Mouse (Mus musculus) kidney, adult 2 months (tissue): ENCODE measurements around the gene Ccdc82. TPM values are rescaled to one million over a fixed set of nuclear protein-coding genes. Genes with fewer than 3 reads are reported as not detected.

Experiments
- DNase-seq: peaks from one replicate; pipeline ENCODE4 v3.0.0; 2021
- H3K27ac ChIP-seq: fragments of 200-500 bp; 2 replicates; pipeline ENCODE4 v1.5.1; 2012; ENCODE audit warnings: low read depth, low read length, control low read depth, inconsistent platforms; ENCODE audit not compliant: insufficient read depth
- H3K27me3 ChIP-seq: fragments of 200-500 bp; replicated peaks from 2 replicates; pipeline ENCODE4 v1.6.1; 2012; ENCODE audit warnings: mild to moderate bottlenecking, moderate library complexity, low read length, inconsistent platforms; ENCODE audit not compliant: control insufficient read depth, insufficient read depth
- H3K36me3 ChIP-seq: fragments of 200-500 bp; 2 replicates; pipeline ENCODE4 v1.6.1; 2012; ENCODE audit warnings: mild to moderate bottlenecking, moderate library complexity, low read length, inconsistent platforms; ENCODE audit not compliant: control insufficient read depth, insufficient read depth
- H3K4me1 ChIP-seq: fragments of 200-500 bp; 2 replicates; pipeline ENCODE4 v1.6.1; 2011; ENCODE audit warnings: low read length; ENCODE audit not compliant: control insufficient read depth, insufficient read depth
- H3K4me3 ChIP-seq: fragments of 200-500 bp; 2 replicates; pipeline ENCODE4 v1.5.1; 2011; ENCODE audit warnings: mild to moderate bottlenecking, low read depth, low read length, control low read depth; ENCODE audit not compliant: insufficient read depth
- CTCF ChIP-seq: fragments of 200-500 bp; conservative IDR thresholded peaks from 2 replicates; pipeline ENCODE4 v1.5.1; 2011; ENCODE audit warnings: low read depth, mild to moderate bottlenecking, control low read depth, low read length, moderate library complexity, mixed read lengths; ENCODE audit not compliant: insufficient read depth, insufficient read length
- POLR2A ChIP-seq: fragments of 200-500 bp; IDR thresholded peaks from one replicate; pipeline ENCODE4 v1.6.1; 2011; ENCODE audit warnings: low read depth, low read length, control low read depth
- WGBS: fragments of 180-500 bp; shearing (Covaris S2); methylation state at CpG from one replicate; pipeline ENCODE4 v1.1.7; 2018; 5-methylcytosine and 5-hydroxymethylcytosine counted together
- polyA plus RNA-seq: library from polyadenylated mRNA; depleted of rRNA; stranded (reverse); fragments of >200 nt; gene quantifications from 2 replicates; pipeline ENCODE4 v1.2.3, GENCODE M21; 2012

Ccdc82 gene
- polyA plus RNA-seq, 1 experiment: 6.7 TPM

DNA sequence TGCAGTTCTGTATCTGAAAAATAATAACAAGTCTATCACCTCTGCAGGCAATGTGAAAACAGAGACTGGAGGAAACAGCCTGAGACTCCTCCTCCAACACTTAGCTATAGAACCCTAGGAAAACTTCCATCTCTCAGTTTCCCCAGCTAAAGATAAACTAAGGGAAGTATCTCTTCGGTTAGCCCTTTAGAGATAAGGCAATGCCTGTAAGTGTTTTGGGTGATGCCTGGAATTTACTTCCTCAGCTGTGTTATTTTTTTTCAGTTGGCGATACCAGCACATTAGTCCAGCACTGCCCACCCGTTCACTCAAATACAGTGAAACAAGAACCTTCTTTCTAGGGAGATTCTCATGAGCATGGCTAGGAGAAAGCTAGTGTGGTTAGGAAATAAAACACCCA, 14.2 kb downstream of the Ccdc82 start:
- Histone ChIP-seq H3K27ac (no peak overlapping the region), H3K4me1 (no peaks in the 10 kb centered on the region)
- no peak for DNase-seq

DNA sequence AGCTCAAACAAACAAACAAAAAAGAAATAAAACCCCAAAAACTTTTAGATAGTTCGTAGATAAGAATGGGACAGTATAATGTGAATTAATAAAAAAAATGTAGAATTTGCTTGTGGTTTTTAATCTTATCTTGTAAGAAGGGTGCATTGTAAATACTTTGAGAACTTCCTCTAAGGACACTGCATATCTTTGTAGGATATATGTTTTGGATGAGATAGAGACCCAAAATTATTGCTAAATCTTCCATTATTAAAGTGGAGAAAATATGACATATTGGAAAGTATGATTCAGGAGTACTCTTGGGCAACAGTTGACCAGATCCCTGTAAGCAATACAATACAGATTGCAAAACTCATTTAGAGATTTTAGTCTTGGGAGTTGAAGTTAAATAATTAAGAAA, 26.5 kb downstream of the Ccdc82 start:
- H3K36me3 ChIP-seq: no peaks in the 10 kb centered on the region; the same call in 1 of the 2 replicates
- no peaks in the 10 kb centered on the region for H3K4me1 ChIP-seq
- no peak overlapping the region for H3K27ac ChIP-seq
- no peak overlapping the region for H3K4me3 ChIP-seq
- WGBS: 96% methylated on average over 1 of the region's 1 CpGs
- TF ChIP-seq POLR2A (no peak), CTCF (no peak)
- DNase-seq: no peak
- no peaks in the 10 kb centered on the region for H3K27me3 ChIP-seq

More for the DNA sequence above, 14.2 kb downstream of the Ccdc82 start:
- TF ChIP-seq CTCF: no peak
- TF ChIP-seq POLR2A: no peak
- Histone ChIP-seq H3K27me3 (no peaks in the 10 kb centered on the region), H3K36me3 (no peaks in the 10 kb centered on the region; the same call in 1 of the 2 replicates), H3K4me3 (no peak overlapping the region)
- 88% methylated on average over 3 of the region's 3 CpGs for WGBS

- Histone ChIP-seq H3K27me3 (no peaks in the 10 kb centered on the region), H3K4me3 (no peak overlapping the region), H3K4me1 (no peaks in the 10 kb centered on the region), H3K27ac (no peak overlapping the region), H3K36me3 (no peaks in the 10 kb centered on the region; the same call in 1 of the 2 replicates)
- TF ChIP-seq CTCF (no peak), POLR2A (no peak)
- DNase-seq: no peak
- 65% methylated on average over 2 of the region's 2 CpGs for WGBS
These were observed 40.7 kb downstream of the Ccdc82 start for GRCm38 (mm10) chr9:13287482-13287881.

DNA sequence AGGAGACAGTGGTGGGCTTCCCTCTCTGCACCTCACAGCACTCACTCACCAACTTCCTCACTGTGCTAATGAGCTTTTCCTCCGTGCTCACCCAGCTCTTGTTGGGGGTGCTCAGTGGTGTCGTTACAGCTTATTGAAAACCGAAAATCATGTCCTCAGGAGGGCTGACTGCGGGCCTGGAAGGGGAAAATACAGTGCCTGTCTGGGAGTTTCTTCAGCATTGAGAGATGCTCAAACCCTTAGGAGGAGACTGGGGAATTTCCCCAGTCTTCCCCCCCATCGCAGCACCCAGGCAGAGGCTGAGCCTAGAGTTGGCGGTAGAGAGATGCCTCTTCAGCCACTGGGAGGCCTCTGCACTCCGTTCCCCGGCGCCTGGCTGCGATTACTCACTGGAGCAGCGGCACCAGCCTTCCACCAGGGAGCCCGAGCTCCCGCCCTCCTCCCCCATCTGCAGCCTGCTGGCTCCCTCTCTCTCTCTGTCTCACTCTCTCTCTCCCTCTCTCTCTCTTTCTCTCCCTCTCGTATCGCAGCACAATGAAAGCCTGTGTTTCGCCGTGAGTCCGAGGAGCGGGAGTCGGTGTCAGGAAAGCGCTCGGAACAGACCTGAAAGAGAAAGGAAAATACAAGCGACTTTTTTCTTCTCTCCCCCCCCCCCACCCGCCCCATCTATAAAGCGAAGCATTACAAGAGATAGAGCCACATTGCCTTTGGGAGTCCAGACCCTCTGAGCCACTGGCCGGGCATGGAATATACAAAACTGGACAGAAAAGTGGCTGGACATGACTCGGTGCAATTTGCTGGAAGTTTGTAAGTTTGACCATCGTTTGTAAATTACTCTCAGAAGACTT, 49.7 kb downstream of the Ccdc82 start:
- H3K27me3 ChIP-seq: no peaks in the 10 kb centered on the region

GRCm38 (mm10) chr9:13297122-13297667, 50.4 kb downstream of the Ccdc82 start:
- H3K27ac ChIP-seq: peak overlapping the region; percentile 77

More for the DNA sequence above, 49.7 kb downstream of the Ccdc82 start:
- DNase-seq: peak; percentile 92
- TF ChIP-seq POLR2A (no peak), CTCF (peak; percentile 66)
- no peaks in the 10 kb centered on the region for H3K36me3 ChIP-seq
- H3K27ac ChIP-seq: peak overlapping the region; percentile 77
- peak overlapping the region; percentile 87 for H3K4me3 ChIP-seq
- H3K4me1 ChIP-seq: peaks cover 11% of the 10 kb centered on the region
- under 1% methylated on average over 28 of the region's 28 CpGs for WGBS

GRCm38 (mm10) chr9:13297668-13298512, 51.1 kb downstream of the Ccdc82 start, which contains the start of gene Maml2:
Gene Maml2 (plus strand): TSS chr9:13297957.
- Histone ChIP-seq H3K4me1 (peaks cover 16% of the 10 kb centered on the region), H3K27ac (peak within 1 kb of the TSS; percentile 77), H3K27me3 (no peaks in the 10 kb centered on the region), H3K4me3 (peak within 1 kb of the TSS; percentile 87), H3K36me3 (no peaks in the 10 kb centered on the region)
- peak; percentile 58 for DNase-seq
- 3% methylated on average over 23 of the region's 23 CpGs for WGBS
- TF ChIP-seq CTCF (no peak), POLR2A (no peak)

More at GRCm38 (mm10) chr9:13297122-13297667, 50.4 kb downstream of the Ccdc82 start:
- DNase-seq: peak; percentile 37
- Histone ChIP-seq H3K36me3 (no peaks in the 10 kb centered on the region), H3K4me3 (peak overlapping the region; percentile 87), H3K27me3 (no peaks in the 10 kb centered on the region), H3K4me1 (peaks cover 16% of the 10 kb centered on the region)
- TF ChIP-seq CTCF (no peak), POLR2A (no peak)
- under 1% methylated on average over 12 of the region's 12 CpGs for WGBS
